ENCODE assay signal across 9 mouse cellular contexts in the genomic region with DNA sequence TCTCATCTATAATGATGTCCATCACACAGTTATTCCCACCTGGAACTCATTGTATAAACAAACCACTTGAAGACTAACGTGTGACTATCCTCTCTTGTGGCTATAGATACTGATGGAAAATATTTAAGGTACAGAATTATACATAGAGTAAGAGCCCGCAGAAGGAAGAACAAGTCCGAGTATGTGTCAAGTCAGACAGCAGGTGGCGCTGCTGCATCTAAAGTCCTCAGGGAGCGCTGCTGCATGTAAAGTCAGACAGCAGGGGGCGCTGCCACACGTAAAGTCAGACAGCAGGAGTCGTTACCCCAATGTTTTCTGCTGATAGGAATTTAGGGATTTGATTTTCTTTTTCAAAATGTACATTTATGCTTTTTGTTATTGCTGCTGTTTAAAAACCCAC. TPM values are rescaled to one million over a fixed set of nuclear protein-coding genes. Genes with fewer than 3 reads are reported as not detected.
DNase-seq lines count a peak whose midpoint lies in the region; ATAC-seq and TF ChIP-seq lines count a peak whose summit lies in the region.
"Had no signal": no experiment of that assay in that cellular context is flagged by ENCODE, and none has a peak within 500 bp of the region (broad histone marks: within the 10 kb centered on the region; RNA-seq: fewer than 3 reads in every experiment).

No protein-coding gene starts in this region.

- intact Hi-C loops in gastrocnemius, postnatal 36 days (cut with DNase I): no loop called here

- TF ChIP-seq POLR2A in lung, adult 2 months (IDR thresholded peaks at IDR 0.05; ENCODE audit: borderline replicate concordance, extremely low read depth, low read depth, low read length): no peak

- peak; percentile 95 for ATAC-seq in CD4-positive, CD25-positive, alpha-beta regulatory T cell, adult 4 months

- TF ChIP-seq CTCF in lung, adult 2 months (IDR thresholded peaks at IDR 0.05; ENCODE audit: insufficient read depth, low read length): peak; percentile 100

- H3K4me3 ChIP-seq in lung, adult 2 months (replicated peaks; ENCODE audit: extremely low read depth, low read depth, low read length): no peak overlapping the region

- H3K4me1 ChIP-seq in lung, adult 2 months (ENCODE audit: control insufficient read depth, insufficient read depth, low read length): no peaks in the 10 kb centered on the region

- peak; percentile 82 to 89 for DNase-seq in adrenal gland, adult 18-20 months (ENCODE audit: low spot score in 2 of 2)
- DNase-seq in embryo, embryonic 11 days: peak; percentile 94
- peak; percentile 72 to 78 for DNase-seq in gastrocnemius, postnatal 36 days
- peak; percentile 94 to 95 for DNase-seq in kidney, postnatal 4 days
- DNase-seq in lung, adult 2 months: peak; percentile 83
- peak; percentile 93 for DNase-seq in retina, postnatal 1 day
- peak; percentile 98 for DNase-seq in thymus, postnatal 4 days

- WGBS in lung, adult 2 months: 3% methylated on average over 8 of the region's 8 CpGs

RNA-seq across cellular contexts. Expression of a gene that starts 5.4 kb away (rescaled TPM):
- polyA plus RNA-seq in CD4-positive, CD25-positive, alpha-beta regulatory T cell, adult 4 months (2017; shearing (Covaris generic)): not detected
- not detected for total RNA-seq in adrenal gland, adult 18-20 months (2021)
- not detected for total RNA-seq in gastrocnemius, postnatal 36 days (2021)
- polyA plus RNA-seq in lung, adult 2 months (2012; rRNA removed): not detected in 2 replicates
- polyA plus RNA-seq: liver, embryonic 16.5 days had no signal

RNA-seq across cellular contexts. Expression of a gene that starts 42.4 kb away (rescaled TPM):
- under 1 TPM; 0.54 to 0.66 TPM for polyA plus RNA-seq in CD4-positive, CD25-positive, alpha-beta regulatory T cell, adult 4 months (2017; shearing (Covaris generic))
- not detected for total RNA-seq in adrenal gland, adult 18-20 months (2021)
- 1 to 10 TPM in 1 of 2 experiments, not detected in 1; 2.3 TPM for total RNA-seq in gastrocnemius, postnatal 36 days (2021)
- 0.10 and 0.11 TPM in 2 replicates for polyA plus RNA-seq in lung, adult 2 months (2012; rRNA removed)
- polyA plus RNA-seq: liver, embryonic 16.5 days had no signal
